Mouse (Mus musculus): Measurements from ENCODE around the gene Tada3. TPM values are rescaled to one million over a fixed set of nuclear protein-coding genes. Genes with fewer than 3 reads are reported as not detected.
A peak's percentile ranks its signal among the peaks of the same experiment; 100 is the strongest.

The Tada3 gene
- polyA plus RNA-seq, 1 experiment from 2014 or later, result 62.6 TPM

- ATAC-seq (ENCODE audit: low FRiP score) (no peak), DNase-seq (ENCODE audit: low spot score) (no peak)
- Histone ChIP-seq H3K4me2 (replicated peaks) (no peak overlapping the region), H3K36me3 (replicated peaks; ENCODE audit: control insufficient read depth, insufficient read depth) (peaks cover 33% of the 10 kb centered on the region), H3K9me3 (ENCODE audit: control insufficient read depth, low read length) (no peaks in the 10 kb centered on the region), H3K4me1 (replicated peaks; ENCODE audit: control insufficient read depth, insufficient read depth, low read length) (no peaks in the 10 kb centered on the region), H3K4me3 (replicated peaks; ENCODE audit: low read length) (no peak overlapping the region), H3K27ac (no peak overlapping the region), H3K9ac (no peak overlapping the region), H3K27me3 (ENCODE audit: control insufficient read depth, insufficient read depth, low read length) (no peaks in the 10 kb centered on the region)
- WGBS, result 84% methylated on average over 9 of the region's 9 CpGs
Observed at GRCm38 (mm10) chr6:113406683-113407082, 29.0 kb upstream of the Tada3 start.

- Histone ChIP-seq H3K4me3 (replicated peaks; ENCODE audit: low read length) (no peak overlapping the region), H3K4me1 (replicated peaks; ENCODE audit: control insufficient read depth, insufficient read depth, low read length) (no peaks in the 10 kb centered on the region)
- ATAC-seq (ENCODE audit: low FRiP score), result no peak
Observed at GRCm38 (mm10) chr6:113405483-113405882, 27.8 kb upstream of the Tada3 start.

GRCm38 (mm10) chr6:113404649-113405448 is 27.2 kb upstream of the Tada3 start:
- WGBS, result 75% methylated on average over 12 of the region's 12 CpGs
- Histone ChIP-seq H3K4me2 (replicated peaks) (no peak overlapping the region), H3K27ac (no peak overlapping the region), H3K4me3 (replicated peaks; ENCODE audit: low read length) (no peak overlapping the region), H3K36me3 (replicated peaks; ENCODE audit: control insufficient read depth, insufficient read depth) (peaks cover 33% of the 10 kb centered on the region), H3K9me3 (ENCODE audit: control insufficient read depth, low read length) (no peaks in the 10 kb centered on the region), H3K9ac (no peak overlapping the region), H3K4me1 (replicated peaks; ENCODE audit: control insufficient read depth, insufficient read depth, low read length) (no peaks in the 10 kb centered on the region), H3K27me3 (ENCODE audit: control insufficient read depth, insufficient read depth, low read length) (no peaks in the 10 kb centered on the region)
- ATAC-seq (ENCODE audit: low FRiP score) (peak; percentile 24; the same call in 1 of the 2 replicates), DNase-seq (ENCODE audit: low spot score) (no peak)

More at GRCm38 (mm10) chr6:113405483-113405882, 27.8 kb upstream of the Tada3 start:
- Histone ChIP-seq H3K9me3 (ENCODE audit: control insufficient read depth, low read length) (no peaks in the 10 kb centered on the region), H3K4me2 (replicated peaks) (no peak overlapping the region), H3K36me3 (replicated peaks; ENCODE audit: control insufficient read depth, insufficient read depth) (peaks cover 33% of the 10 kb centered on the region), H3K27ac (no peak overlapping the region), H3K9ac (no peak overlapping the region), H3K27me3 (ENCODE audit: control insufficient read depth, insufficient read depth, low read length) (no peaks in the 10 kb centered on the region)
- no peak for DNase-seq (ENCODE audit: low spot score)
- 90% methylated on average over 6 of the region's 6 CpGs for WGBS

- DNase-seq (ENCODE audit: low spot score) (no peak), ATAC-seq (ENCODE audit: low FRiP score) (no peak)
- WGBS, result 92% methylated on average over 13 of the region's 13 CpGs
- H3K4me3 ChIP-seq (replicated peaks; ENCODE audit: low read length), result no peak overlapping the region
- no peaks in the 10 kb centered on the region for H3K9me3 ChIP-seq (ENCODE audit: control insufficient read depth, low read length)
- H3K27me3 ChIP-seq (ENCODE audit: control insufficient read depth, insufficient read depth, low read length), result no peaks in the 10 kb centered on the region
- no peaks in the 10 kb centered on the region for H3K4me1 ChIP-seq (replicated peaks; ENCODE audit: control insufficient read depth, insufficient read depth, low read length)
- no peak overlapping the region for H3K9ac ChIP-seq
- no peak overlapping the region for H3K4me2 ChIP-seq (replicated peaks)
- H3K36me3 ChIP-seq (replicated peaks; ENCODE audit: control insufficient read depth, insufficient read depth), result peaks cover 20% of the 10 kb centered on the region
- H3K27ac ChIP-seq, result no peak overlapping the region
Observed at GRCm38 (mm10) chr6:113402094-113402493, 24.4 kb upstream of the Tada3 start.

- Histone ChIP-seq H3K36me3 (replicated peaks; ENCODE audit: control insufficient read depth, insufficient read depth) (peaks cover 17% of the 10 kb centered on the region), H3K9ac (no peak overlapping the region), H3K4me2 (replicated peaks) (no peak overlapping the region), H3K27ac (no peak overlapping the region), H3K27me3 (ENCODE audit: control insufficient read depth, insufficient read depth, low read length) (no peaks in the 10 kb centered on the region), H3K4me3 (replicated peaks; ENCODE audit: low read length) (no peak overlapping the region), H3K4me1 (replicated peaks; ENCODE audit: control insufficient read depth, insufficient read depth, low read length) (peaks cover 9% of the 10 kb centered on the region; the same call in 1 of the 2 replicates), H3K9me3 (ENCODE audit: control insufficient read depth, low read length) (no peaks in the 10 kb centered on the region)
- DNase-seq (ENCODE audit: low spot score), result no peak
- ATAC-seq (ENCODE audit: low FRiP score), result no peak
- WGBS, result 87% methylated on average over 10 of the region's 10 CpGs
Observed at GRCm38 (mm10) chr6:113396270-113397030, 18.8 kb upstream of the Tada3 start.

- no peak for DNase-seq (ENCODE audit: low spot score)
- Histone ChIP-seq H3K27me3 (ENCODE audit: control insufficient read depth, insufficient read depth, low read length) (no peaks in the 10 kb centered on the region), H3K27ac (no peak overlapping the region), H3K4me3 (replicated peaks; ENCODE audit: low read length) (no peak overlapping the region), H3K9ac (no peak overlapping the region), H3K36me3 (replicated peaks; ENCODE audit: control insufficient read depth, insufficient read depth) (peaks cover 22% of the 10 kb centered on the region), H3K9me3 (ENCODE audit: control insufficient read depth, low read length) (no peaks in the 10 kb centered on the region), H3K4me1 (replicated peaks; ENCODE audit: control insufficient read depth, insufficient read depth, low read length) (peaks cover 9% of the 10 kb centered on the region; the same call in 1 of the 2 replicates), H3K4me2 (replicated peaks) (no peak overlapping the region)
- 94% methylated on average over 6 of the region's 6 CpGs for WGBS
- ATAC-seq (ENCODE audit: low FRiP score), result no peak
Observed at GRCm38 (mm10) chr6:113395501-113395900, 17.8 kb upstream of the Tada3 start.

- Histone ChIP-seq H3K4me1 (replicated peaks; ENCODE audit: control insufficient read depth, insufficient read depth, low read length) (peaks cover 9% of the 10 kb centered on the region; the same call in 1 of the 2 replicates), H3K9ac (no peak overlapping the region), H3K4me3 (replicated peaks; ENCODE audit: low read length) (no peak overlapping the region), H3K27ac (no peak overlapping the region), H3K36me3 (replicated peaks; ENCODE audit: control insufficient read depth, insufficient read depth) (peaks cover 29% of the 10 kb centered on the region), H3K4me2 (replicated peaks) (no peak overlapping the region), H3K9me3 (ENCODE audit: control insufficient read depth, low read length) (no peaks in the 10 kb centered on the region), H3K27me3 (ENCODE audit: control insufficient read depth, insufficient read depth, low read length) (no peaks in the 10 kb centered on the region)
- ATAC-seq (ENCODE audit: low FRiP score) (no peak), DNase-seq (ENCODE audit: low spot score) (no peak)
- 95% methylated on average over 11 of the region's 11 CpGs for WGBS
Observed at GRCm38 (mm10) chr6:113394811-113395210, 17.1 kb upstream of the Tada3 start.

- Histone ChIP-seq H3K27ac (no peak overlapping the region), H3K9me3 (ENCODE audit: control insufficient read depth, low read length) (no peaks in the 10 kb centered on the region), H3K9ac (no peak overlapping the region), H3K36me3 (replicated peaks; ENCODE audit: control insufficient read depth, insufficient read depth) (peaks cover 38% of the 10 kb centered on the region), H3K4me2 (replicated peaks) (no peak overlapping the region), H3K27me3 (ENCODE audit: control insufficient read depth, insufficient read depth, low read length) (no peaks in the 10 kb centered on the region), H3K4me1 (replicated peaks; ENCODE audit: control insufficient read depth, insufficient read depth, low read length) (peaks cover 9% of the 10 kb centered on the region; the same call in 1 of the 2 replicates), H3K4me3 (replicated peaks; ENCODE audit: low read length) (no peak overlapping the region)
- no peak for DNase-seq (ENCODE audit: low spot score)
- no peak for ATAC-seq (ENCODE audit: low FRiP score)
- 87% methylated on average over 6 of the region's 6 CpGs for WGBS
Observed at GRCm38 (mm10) chr6:113393951-113394350, 16.3 kb upstream of the Tada3 start.

GRCm38 (mm10) chr6:113392387-113393071 is 14.8 kb upstream of the Tada3 start:
- Histone ChIP-seq H3K4me1 (replicated peaks; ENCODE audit: control insufficient read depth, insufficient read depth, low read length) (peaks cover 9% of the 10 kb centered on the region; the same call in 1 of the 2 replicates), H3K36me3 (replicated peaks; ENCODE audit: control insufficient read depth, insufficient read depth) (peaks cover 43% of the 10 kb centered on the region), H3K27me3 (ENCODE audit: control insufficient read depth, insufficient read depth, low read length) (no peaks in the 10 kb centered on the region), H3K4me3 (replicated peaks; ENCODE audit: low read length) (peak overlapping the region; percentile 32), H3K27ac (peak overlapping the region; percentile 71), H3K9ac (peak overlapping the region; percentile 70), H3K9me3 (ENCODE audit: control insufficient read depth, low read length) (no peaks in the 10 kb centered on the region), H3K4me2 (replicated peaks) (peak overlapping the region; percentile 67)
- 1% methylated on average over 51 of the region's 51 CpGs for WGBS
- peak; percentile 91 for ATAC-seq (ENCODE audit: low FRiP score)
- DNase-seq (ENCODE audit: low spot score), result peak; percentile 71
